Mouse (Mus musculus) cortical plate, adult 2 months (tissue): Measurements from ENCODE around the gene Wdr11.

ENCODE experiments used
- CTCF ChIP-seq: fragments of 200-500 bp; IDR thresholded peaks from 2 replicates; pipeline ENCODE4 v1.5.1; 2011; ENCODE audit warnings: mild to moderate bottlenecking, control low read depth, low read length; ENCODE audit not compliant: insufficient read depth; ENCODE audit errors: extremely low read depth
- POLR2A ChIP-seq: fragments of 200-500 bp; IDR thresholded peaks from 2 replicates; pipeline ENCODE4 v1.6.1; 2011; ENCODE audit warnings: mild to moderate bottlenecking, low read length, control low read depth; ENCODE audit not compliant: insufficient read depth; ENCODE audit errors: extremely low read depth

DNA sequence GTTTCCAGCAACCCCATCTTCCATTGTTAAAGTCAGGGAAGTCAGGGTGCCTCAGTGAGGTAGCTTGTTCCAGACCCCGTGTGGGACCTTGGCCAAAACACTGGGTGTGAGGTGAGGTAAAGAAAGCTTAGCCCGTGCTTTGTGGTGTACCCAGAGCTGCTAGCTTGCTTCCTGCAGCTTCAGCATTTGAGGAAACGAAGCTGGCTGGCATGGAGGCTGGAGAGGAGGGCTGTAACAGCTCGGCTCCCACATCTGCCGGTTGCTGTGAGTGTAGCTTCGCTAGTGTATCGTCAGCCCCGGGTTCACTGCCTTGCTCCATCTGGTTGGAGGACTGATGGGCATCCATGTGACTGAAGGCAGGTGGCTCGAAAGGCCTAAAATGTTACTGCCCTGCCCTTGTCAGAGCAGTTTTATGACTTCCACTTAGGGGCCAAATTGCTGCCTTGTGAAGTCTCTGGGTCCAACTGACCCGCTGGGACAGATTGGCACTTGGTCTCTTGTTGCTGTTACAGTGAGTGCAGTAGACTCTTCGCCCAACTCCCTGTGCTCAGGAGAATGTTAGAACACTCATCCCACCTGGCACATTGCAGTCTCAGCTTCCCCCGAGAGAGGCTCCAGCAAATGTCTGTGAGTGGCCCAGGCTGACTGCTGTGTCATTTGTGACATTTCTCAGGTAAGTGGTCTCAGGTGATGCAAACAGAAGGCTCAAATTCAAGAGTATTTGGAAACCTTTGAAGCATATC, 44.4 kb downstream of the Wdr11 start:
- no peak for TF ChIP-seq POLR2A
- TF ChIP-seq CTCF, result no peak
